Mouse (Mus musculus) heart, embryonic 13.5 days (tissue): ENCODE results near the gene Ap5s1. TPM values are rescaled to one million over a fixed set of nuclear protein-coding genes. Genes with fewer than 3 reads are reported as not detected.
A peak's percentile ranks its signal among the peaks of the same experiment; 100 is the strongest.

Source experiments
- ATAC-seq: fragments of 200-750 bp; cut with Nextera tagmentation; 2 replicates; pipeline ENCODE4 v1.8.0; 2017; ENCODE audit warnings: moderate TSS enrichment; ENCODE audit not compliant: insufficient number of reproducible peaks, low FRiP score, low TSS enrichment; ENCODE audit errors: extremely low read depth
- H3K27ac ChIP-seq: fragments of 300-500 bp; sonication (generic); replicated peaks from 2 replicates; pipeline ENCODE4 v1.5.1; 2015; ENCODE audit warnings: moderate library complexity, mild to moderate bottlenecking, inconsistent platforms
- H3K27me3 ChIP-seq: fragments of 300-500 bp; sonication (generic); replicated peaks from 2 replicates; pipeline ENCODE4 v1.6.1; 2015; ENCODE audit warnings: mild to moderate bottlenecking, inconsistent platforms
- H3K36me3 ChIP-seq: fragments of 300-500 bp; sonication (generic); 2 replicates; pipeline ENCODE4 v1.6.1; 2015; ENCODE audit warnings: mild to moderate bottlenecking, inconsistent platforms
- H3K4me1 ChIP-seq: fragments of 300-500 bp; sonication (generic); 2 replicates; pipeline ENCODE4 v1.6.1; 2015; ENCODE audit warnings: inconsistent platforms
- H3K4me2 ChIP-seq: fragments of 300-500 bp; sonication (generic); 2 replicates; pipeline ENCODE4 v1.6.1; 2015; ENCODE audit warnings: inconsistent platforms, mild to moderate bottlenecking, moderate library complexity
- H3K4me3 ChIP-seq: fragments of 300-500 bp; sonication (generic); 2 replicates; pipeline ENCODE4 v1.5.1; 2015; ENCODE audit warnings: moderate library complexity, mild to moderate bottlenecking, inconsistent platforms
- H3K9ac ChIP-seq: fragments of 300-500 bp; sonication (generic); 2 replicates; pipeline ENCODE4 v1.6.1; 2015; ENCODE audit warnings: inconsistent platforms, mild to moderate bottlenecking, moderate library complexity
- H3K9me3 ChIP-seq: fragments of 300-500 bp; sonication (generic); 2 replicates; pipeline ENCODE4 v1.6.1; 2016; ENCODE audit warnings: inconsistent platforms
- WGBS: fragments of 180-500 bp; shearing (Covaris S2); methylation state at CpG from one replicate; pipeline ENCODE4 v1.1.7; 2015; ENCODE audit warnings: mixed read lengths; 5-methylcytosine and 5-hydroxymethylcytosine counted together
- polyA plus RNA-seq: library from polyadenylated mRNA; unstranded; fragments of >200 nt; fragmentation: Nextera tagmentation; extraction: Ambion mirVana; gene quantifications from 2 replicates; pipeline ENCODE4 v1.2.1, GENCODE M21; 2015

The Ap5s1 gene
- polyA plus RNA-seq, 1 experiment from 2014 or later, result 32.0 TPM

DNA sequence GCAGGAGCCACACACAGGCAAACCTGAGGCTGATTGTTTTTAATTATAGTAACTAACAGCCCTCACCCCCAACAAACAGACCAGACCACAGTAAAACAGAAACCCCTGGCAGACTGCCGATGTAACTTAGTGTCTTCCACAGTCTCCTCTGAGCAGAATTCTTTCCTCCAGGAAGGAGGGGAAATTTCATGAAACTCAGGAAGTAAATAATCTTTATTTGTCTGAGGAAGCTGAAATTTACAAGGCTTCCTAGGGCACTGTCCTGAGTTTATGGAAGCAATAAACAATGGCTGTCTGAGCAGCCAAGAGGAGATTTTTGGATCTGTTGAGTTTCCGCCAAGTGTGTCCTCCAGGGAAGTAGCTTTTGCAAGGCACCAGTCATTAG lies 47.4 kb downstream of the Ap5s1 start:
- peak overlapping the region; percentile 61 for H3K9ac ChIP-seq
- H3K36me3 ChIP-seq, result peaks cover 7% of the 10 kb centered on the region

DNA sequence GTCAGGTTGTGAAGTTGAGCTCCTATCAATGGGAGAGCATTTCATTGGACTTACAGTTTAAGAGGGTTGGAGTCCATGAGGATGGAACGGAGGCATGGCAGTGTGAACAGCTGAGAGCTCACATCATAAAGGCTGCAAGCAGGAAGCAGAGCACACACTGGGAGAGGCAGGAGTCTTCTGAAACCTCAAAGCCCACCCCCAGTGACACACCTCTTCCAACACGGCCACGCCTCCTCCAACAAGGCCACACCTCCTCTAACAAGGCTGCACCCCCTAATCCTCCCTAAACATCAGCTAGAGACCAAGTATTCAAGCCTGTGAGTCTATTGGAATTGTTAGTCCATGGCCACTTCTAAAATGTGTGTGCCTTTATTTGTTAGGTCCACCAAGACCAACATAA lies 48.9 kb downstream of the Ap5s1 start:
- H3K4me3 ChIP-seq, result no peak overlapping the region
- H3K27ac ChIP-seq, result no peak overlapping the region
- no peaks in the 10 kb centered on the region for H3K9me3 ChIP-seq
- no peak for ATAC-seq
- H3K9ac ChIP-seq, result no peak overlapping the region
- WGBS, result 54% methylated on average over 3 of the region's 3 CpGs
- H3K36me3 ChIP-seq, result peaks cover 2% of the 10 kb centered on the region; the same call in 1 of the 2 replicates
- H3K27me3 ChIP-seq, result no peaks in the 10 kb centered on the region
- H3K4me1 ChIP-seq, result peaks cover 40% of the 10 kb centered on the region
- H3K4me2 ChIP-seq, result no peak overlapping the region

More for the DNA sequence above, 47.4 kb downstream of the Ap5s1 start:
- H3K4me1 ChIP-seq, result peaks cover 36% of the 10 kb centered on the region
- WGBS, result 56% methylated on average over 2 of the region's 2 CpGs
- H3K4me3 ChIP-seq, result peak overlapping the region; percentile 11; the same call in 1 of the 2 replicates
- no peaks in the 10 kb centered on the region for H3K9me3 ChIP-seq
- peak overlapping the region; percentile 73 for H3K27ac ChIP-seq
- peak overlapping the region; percentile 54 for H3K4me2 ChIP-seq
- H3K27me3 ChIP-seq, result no peaks in the 10 kb centered on the region
- no peak for ATAC-seq

DNA sequence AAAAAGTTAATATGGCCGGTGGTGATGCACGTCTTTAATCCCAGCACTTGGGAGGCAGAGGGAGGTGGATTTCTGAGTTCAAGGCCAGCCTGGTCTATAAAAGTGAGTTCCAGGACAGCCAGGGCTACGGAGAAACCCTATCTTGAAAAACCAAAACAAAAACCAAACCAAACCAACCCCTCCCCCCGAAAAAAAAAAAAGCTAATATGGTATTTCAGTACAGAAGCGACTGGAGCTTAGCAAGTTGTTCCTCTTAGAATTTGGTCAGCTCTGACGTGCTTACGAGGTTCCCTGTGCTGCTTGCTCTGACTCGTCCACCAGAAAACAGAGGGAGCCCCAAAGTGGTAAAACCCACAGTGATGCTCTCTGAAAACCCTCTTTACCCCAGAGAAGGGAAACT lies 51.8 kb downstream of the Ap5s1 start:
- 80% methylated on average over 8 of the region's 8 CpGs for WGBS
- H3K36me3 ChIP-seq, result no peaks in the 10 kb centered on the region
- H3K4me1 ChIP-seq, result peaks cover 39% of the 10 kb centered on the region
- no peaks in the 10 kb centered on the region for H3K9me3 ChIP-seq
- no peak overlapping the region for H3K4me2 ChIP-seq
- no peak overlapping the region for H3K9ac ChIP-seq
- H3K27me3 ChIP-seq, result no peaks in the 10 kb centered on the region
- no peak overlapping the region for H3K4me3 ChIP-seq
- ATAC-seq, result no peak
- H3K27ac ChIP-seq, result no peak overlapping the region

DNA sequence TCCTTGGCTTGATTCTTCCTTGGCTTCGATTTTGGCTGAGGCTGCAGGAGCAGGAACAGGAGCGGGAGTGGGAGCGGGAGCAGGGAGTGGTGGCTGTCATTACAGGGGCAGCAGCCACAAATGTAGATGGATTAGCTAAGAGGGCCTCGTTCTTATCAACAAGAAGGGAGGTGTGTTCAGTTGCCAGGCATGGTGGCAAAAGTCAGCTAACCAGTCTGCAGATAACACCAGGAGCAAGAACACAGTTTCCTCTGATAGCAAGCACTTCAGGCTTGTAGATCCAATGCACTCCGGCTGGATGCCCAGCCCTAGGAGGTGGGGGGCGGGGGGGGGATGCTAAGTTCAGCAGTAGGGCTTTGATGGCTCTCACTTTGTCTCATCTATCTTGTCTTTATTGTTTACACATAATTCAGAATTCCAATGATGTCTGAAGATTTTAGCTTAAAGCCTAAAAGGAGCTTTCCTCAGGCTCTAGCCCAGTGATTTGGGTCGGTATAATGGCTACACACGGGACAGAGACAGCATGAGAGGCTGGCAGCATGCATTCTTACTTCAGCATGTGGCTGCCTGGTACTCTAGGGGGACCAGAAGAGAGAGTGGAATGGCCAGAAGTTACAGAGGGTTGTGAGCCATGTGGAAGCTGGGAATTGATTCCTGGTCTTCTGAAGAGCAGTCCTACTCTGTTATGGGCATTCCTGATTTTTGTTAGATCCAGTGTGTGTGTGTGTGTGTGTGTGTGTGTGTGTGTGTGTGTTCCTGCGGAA lies 53.8 kb downstream of the Ap5s1 start:
- Histone ChIP-seq H3K9me3 (no peaks in the 10 kb centered on the region), H3K27me3 (no peaks in the 10 kb centered on the region), H3K4me3 (no peak overlapping the region), H3K36me3 (no peaks in the 10 kb centered on the region), H3K27ac (peak overlapping the region; percentile 73), H3K4me1 (peaks cover 42% of the 10 kb centered on the region), H3K9ac (peak overlapping the region; percentile 86), H3K4me2 (peak overlapping the region; percentile 92)
- 21% methylated on average over 9 of the region's 9 CpGs for WGBS
- ATAC-seq, result no peak

DNA sequence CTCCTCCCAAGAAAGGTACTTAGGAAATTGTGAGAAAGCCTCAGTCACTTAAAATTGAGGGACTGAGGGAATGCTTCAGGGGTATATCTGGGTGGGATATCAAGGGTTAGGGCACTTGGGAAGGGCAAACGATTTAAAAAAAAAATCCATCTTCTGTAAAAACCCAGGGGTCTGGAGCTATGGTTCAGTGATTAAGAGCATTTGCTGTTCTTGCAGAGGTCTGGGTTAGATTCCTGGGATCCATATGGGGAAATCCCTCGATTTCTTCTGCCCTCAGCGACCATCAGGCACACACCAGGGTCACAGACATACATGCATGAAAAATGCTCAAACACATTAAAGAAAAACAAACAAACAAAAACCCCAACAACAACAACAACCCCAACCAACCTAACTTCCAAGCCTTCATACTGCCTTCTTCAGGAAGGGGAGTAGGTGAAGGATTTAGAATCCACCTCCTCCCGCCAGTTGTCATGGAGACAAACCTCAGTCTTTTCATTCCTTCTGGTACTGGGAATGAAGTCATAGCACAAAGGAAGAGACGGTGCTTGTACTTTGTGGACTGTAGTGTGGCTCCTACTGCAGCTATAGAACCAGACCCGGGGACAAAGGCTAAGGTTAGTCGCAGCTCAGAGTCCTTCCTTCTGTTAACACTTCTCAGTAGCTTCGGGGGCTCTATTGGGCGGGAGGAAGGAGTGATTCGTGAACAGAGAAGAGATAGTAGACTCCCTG lies 54.8 kb downstream of the Ap5s1 start:
- Histone ChIP-seq H3K36me3 (no peaks in the 10 kb centered on the region), H3K4me2 (peak overlapping the region; percentile 92), H3K9me3 (no peaks in the 10 kb centered on the region), H3K27ac (peak overlapping the region; percentile 99), H3K4me1 (peaks cover 45% of the 10 kb centered on the region), H3K27me3 (no peaks in the 10 kb centered on the region), H3K9ac (peak overlapping the region; percentile 86), H3K4me3 (peak overlapping the region; percentile 75)
- 6% methylated on average over 10 of the region's 10 CpGs for WGBS
- ATAC-seq, result peak; percentile 25; the same call in 1 of the 2 replicates

DNA sequence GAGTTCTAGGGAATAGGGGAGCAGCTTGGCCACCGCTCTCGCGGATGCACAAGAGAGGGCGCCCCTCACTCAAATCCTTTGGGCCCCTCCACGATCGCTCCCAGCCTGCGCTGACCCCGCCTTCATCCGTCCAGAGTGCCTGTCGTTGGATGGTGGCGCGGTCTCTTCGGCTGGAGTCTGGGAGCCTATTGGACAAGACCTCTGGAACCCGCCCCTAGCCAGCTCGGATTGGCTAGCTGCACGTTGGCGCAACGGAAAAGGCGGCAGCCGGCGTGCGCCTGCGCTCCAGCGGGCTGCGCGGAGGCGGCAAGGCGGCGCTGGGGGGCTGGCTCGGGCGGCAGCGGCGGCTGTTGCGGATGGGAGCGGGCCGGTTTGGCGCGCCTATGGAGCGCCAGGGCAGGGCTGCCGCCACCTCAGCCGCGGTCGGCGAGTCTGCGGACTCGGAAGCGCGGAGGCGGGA lies 55.4 kb downstream of the Ap5s1 start, which contains the start of gene Pank2:
Pank2 (plus strand) TSS at position 283 of the 460 bp plus-strand sequence.
- H3K4me2 ChIP-seq, result peak within 1 kb of the TSS; percentile 92
- no peaks in the 10 kb centered on the region for H3K27me3 ChIP-seq
- H3K9ac ChIP-seq, result peak within 1 kb of the TSS; percentile 96
- peak; percentile 96 for ATAC-seq
- peak within 1 kb of the TSS; percentile 99 for H3K27ac ChIP-seq
- H3K9me3 ChIP-seq, result no peaks in the 10 kb centered on the region
- H3K4me3 ChIP-seq, result peak within 1 kb of the TSS; percentile 75
- peaks cover 39% of the 10 kb centered on the region for H3K4me1 ChIP-seq
- WGBS, result under 1% methylated on average over 33 of the region's 49 CpGs
- H3K36me3 ChIP-seq, result no peaks in the 10 kb centered on the region

Other genes with a start within 250 kb of the Ap5s1 start
- 3.2 and 3.4 TPM in 2 replicates for gene Gfra4, start 164.0 kb upstream of the Ap5s1 start, polyA plus RNA-seq
- 11.7 and 12.8 TPM in 2 replicates for gene Adam33, start 143.3 kb upstream of the Ap5s1 start, polyA plus RNA-seq
- gene Siglec1, start 120.3 kb upstream of the Ap5s1 start, polyA plus RNA-seq, result 0.31 and 0.33 TPM in 2 replicates
- gene Hspa12b, start 79.8 kb upstream of the Ap5s1 start, polyA plus RNA-seq, result 8.1 and 8.4 TPM in 2 replicates
- not detected in 2 replicates for gene Gm11037, start 73.6 kb upstream of the Ap5s1 start, polyA plus RNA-seq
- gene 1700037H04Rik, start 47.0 kb upstream of the Ap5s1 start, polyA plus RNA-seq, result 69.0 and 71.4 TPM in 2 replicates
- 6.8 and 7.0 TPM in 2 replicates for gene Cenpb, start 27.0 kb upstream of the Ap5s1 start, polyA plus RNA-seq
- 36.6 and 41.2 TPM in 2 replicates for gene Cdc25b, start 20.1 kb upstream of the Ap5s1 start, polyA plus RNA-seq
- gene Spef1, start 19.8 kb upstream of the Ap5s1 start, polyA plus RNA-seq, result 1.3 and 1.5 TPM in 2 replicates
- 18.8 and 20.1 TPM in 2 replicates for gene Mavs, start 27.0 kb downstream of the Ap5s1 start, polyA plus RNA-seq
- gene Pank2, start 55.4 kb downstream of the Ap5s1 start, polyA plus RNA-seq, result 20.8 and 25.1 TPM in 2 replicates
- gene Rnf24, start 145.8 kb downstream of the Ap5s1 start, polyA plus RNA-seq, result 2.0 and 2.2 TPM in 2 replicates